Mouse (Mus musculus) WW6 (cell line): ENCODE data around the gene Otor.

ENCODE experiments used
- DNase-seq: peaks from one replicate; pipeline ENCODE4 v3.0.0-alpha.2; 2013; ENCODE audit warnings: low read depth, low spot score

The Otor gene

GRCm38 (mm10) chr2:143078198-143078851 lies at the start of gene Otor:
Gene Otor (plus strand): TSS chr2:143078473.
- no peak for DNase-seq

- DNase-seq: no peak
Observed at GRCm38 (mm10) chr2:143031283-143031682, 47.0 kb upstream of the Otor start.

- DNase-seq: no peak
Observed at GRCm38 (mm10) chr2:143032378-143033255, 45.7 kb upstream of the Otor start.

- no peak for DNase-seq
Observed at GRCm38 (mm10) chr2:143034350-143035085, 43.8 kb upstream of the Otor start.

- no peak for DNase-seq
Observed at GRCm38 (mm10) chr2:143035086-143035593, 43.1 kb upstream of the Otor start.

GRCm38 (mm10) chr2:143041596-143041995 lies 36.7 kb upstream of the Otor start:
- DNase-seq: no peak

- DNase-seq: no peak
Observed at GRCm38 (mm10) chr2:143055251-143055650, 23.0 kb upstream of the Otor start.

GRCm38 (mm10) chr2:143056736-143057135 lies 21.5 kb upstream of the Otor start:
- no peak for DNase-seq

GRCm38 (mm10) chr2:143062432-143062811 lies 15.9 kb upstream of the Otor start:
- no peak for DNase-seq

GRCm38 (mm10) chr2:143062812-143063792 lies 15.2 kb upstream of the Otor start, which contains the start of gene Snrpb2:
Gene Snrpb2 (plus strand): TSS chr2:143063039.
- DNase-seq: peak; percentile 73

GRCm38 (mm10) chr2:143065914-143066313 lies 12.4 kb upstream of the Otor start:
- no peak for DNase-seq

GRCm38 (mm10) chr2:143081693-143082092 lies 3.4 kb downstream of the Otor start:
- DNase-seq: no peak

- DNase-seq: no peak
Observed at GRCm38 (mm10) chr2:143084852-143085397, 6.7 kb downstream of the Otor start.

GRCm38 (mm10) chr2:143089866-143090265 lies 11.6 kb downstream of the Otor start:
- no peak for DNase-seq

- no peak for DNase-seq
Observed at GRCm38 (mm10) chr2:143093726-143094125, 15.5 kb downstream of the Otor start.

GRCm38 (mm10) chr2:143094761-143095160 lies 16.5 kb downstream of the Otor start:
- no peak for DNase-seq

- DNase-seq: no peak
Observed at GRCm38 (mm10) chr2:143097170-143097569, 18.9 kb downstream of the Otor start.

- DNase-seq: no peak
Observed at GRCm38 (mm10) chr2:143113859-143114258, 35.6 kb downstream of the Otor start.

- DNase-seq: no peak
Observed at GRCm38 (mm10) chr2:143114716-143115115, 36.4 kb downstream of the Otor start.

GRCm38 (mm10) chr2:143117453-143117852 lies 39.2 kb downstream of the Otor start:
- peak; percentile 56 for DNase-seq
